Mouse (Mus musculus) G1E (cell line): ENCODE results near the gene Ube2d3.

Experiments used
- CTCF ChIP-seq: IDR thresholded peaks from 2 replicates; pipeline ENCODE4 v1.5.1; 2012; ENCODE audit warnings: low read depth, low read length, inconsistent platforms, mixed read lengths
- POLR2AphosphoS5 ChIP-seq: IDR thresholded peaks from 2 replicates; pipeline ENCODE4 v1.6.1; 2012; ENCODE audit warnings: low read depth, low read length, inconsistent platforms; ENCODE audit not compliant: insufficient replicate concordance

GRCm38 (mm10) chr3:135421310-135421594, 16.7 kb upstream of the Ube2d3 start:
- TF ChIP-seq CTCF (no peak), POLR2AphosphoS5 (no peak)
